Mouse (Mus musculus): ENCODE measurements around the gene Wdr24. TPM values are rescaled to one million over a fixed set of nuclear protein-coding genes. Genes with fewer than 3 reads are reported as not detected.

Gene Wdr24
- polyA plus RNA-seq, 1 experiment from 2014 or later = 12.7 TPM

- H3K9ac ChIP-seq = 0 out of 2 replicates have a peak overlapping the region, but pooled peaks have one; percentile 40
- H3K4me2 ChIP-seq = peak overlapping the region; percentile 96
- H3K27ac ChIP-seq = no peak overlapping the region
- 42% methylated on average over 5 of the region's 5 CpGs for WGBS
- ATAC-seq (replicated peaks; ENCODE audit: insufficient number of reproducible peaks, insufficient read depth, low FRiP score, low read depth) = no peak
- H3K36me3 ChIP-seq = no peaks in the 10 kb centered on the region
- peaks cover 21% of the 10 kb centered on the region for H3K4me1 ChIP-seq (replicated peaks)
- peak overlapping the region; percentile 62 for H3K4me3 ChIP-seq
- H3K9me3 ChIP-seq (replicated peaks) = no peaks in the 10 kb centered on the region
- H3K27me3 ChIP-seq = peaks cover 56% of the 10 kb centered on the region
Measured at GRCm38 (mm10) chr17:25808028-25808427, 15.4 kb upstream of the Wdr24 start.

- Histone ChIP-seq H3K27me3 (peaks cover 64% of the 10 kb centered on the region), H3K27ac (no peak within 1 kb of the TSS), H3K9ac (peak within 1 kb of the TSS; percentile 40), H3K4me2 (peak within 1 kb of the TSS; percentile 96), H3K9me3 (replicated peaks) (no peaks in the 10 kb centered on the region), H3K4me3 (peak within 1 kb of the TSS; percentile 62), H3K36me3 (no peaks in the 10 kb centered on the region), H3K4me1 (replicated peaks) (peaks cover 22% of the 10 kb centered on the region)
- peak; percentile 77 for ATAC-seq (replicated peaks; ENCODE audit: insufficient number of reproducible peaks, insufficient read depth, low FRiP score, low read depth)
- WGBS = under 1% methylated on average over 90 of the region's 100 CpGs
Measured at GRCm38 (mm10) chr17:25808789-25809605, 14.4 kb upstream of the Wdr24 start, which contains the start of gene Fbxl16. Gene Fbxl16, plus strand, starts transcription at chr17:25809085.

GRCm38 (mm10) chr17:25809606-25810340 is 13.7 kb upstream of the Wdr24 start:
- 9% methylated on average over 24 of the region's 25 CpGs for WGBS
- peaks cover 22% of the 10 kb centered on the region for H3K4me1 ChIP-seq (replicated peaks)
- peak overlapping the region; percentile 40 for H3K9ac ChIP-seq
- H3K36me3 ChIP-seq = no peaks in the 10 kb centered on the region
- ATAC-seq (replicated peaks; ENCODE audit: insufficient number of reproducible peaks, insufficient read depth, low FRiP score, low read depth) = no peak
- no peak overlapping the region for H3K27ac ChIP-seq
- no peaks in the 10 kb centered on the region for H3K9me3 ChIP-seq (replicated peaks)
- peaks cover 67% of the 10 kb centered on the region for H3K27me3 ChIP-seq
- H3K4me3 ChIP-seq = peak overlapping the region; percentile 62
- peak overlapping the region; percentile 96 for H3K4me2 ChIP-seq

- no peak for ATAC-seq (replicated peaks; ENCODE audit: insufficient number of reproducible peaks, insufficient read depth, low FRiP score, low read depth)
- Histone ChIP-seq H3K36me3 (no peaks in the 10 kb centered on the region), H3K4me1 (replicated peaks) (peaks cover 22% of the 10 kb centered on the region), H3K9ac (no peak overlapping the region), H3K9me3 (replicated peaks) (no peaks in the 10 kb centered on the region), H3K4me3 (no peak overlapping the region), H3K27ac (no peak overlapping the region), H3K4me2 (no peak overlapping the region), H3K27me3 (peaks cover 74% of the 10 kb centered on the region)
- WGBS = 76% methylated on average over 4 of the region's 4 CpGs
Measured at GRCm38 (mm10) chr17:25810890-25811289, 12.5 kb upstream of the Wdr24 start.

- Histone ChIP-seq H3K27ac (no peak overlapping the region), H3K4me1 (replicated peaks) (peaks cover 17% of the 10 kb centered on the region), H3K9ac (no peak overlapping the region), H3K27me3 (peaks cover 93% of the 10 kb centered on the region), H3K4me3 (no peak overlapping the region), H3K36me3 (no peaks in the 10 kb centered on the region), H3K9me3 (replicated peaks) (no peaks in the 10 kb centered on the region), H3K4me2 (no peak overlapping the region)
- 0 out of 2 replicates have a peak, but pooled peaks have one; percentile 30 for ATAC-seq (replicated peaks; ENCODE audit: insufficient number of reproducible peaks, insufficient read depth, low FRiP score, low read depth)
- 2% methylated on average over 20 of the region's 20 CpGs for WGBS
Measured at GRCm38 (mm10) chr17:25813471-25813870, 10.0 kb upstream of the Wdr24 start.

GRCm38 (mm10) chr17:25817662-25818061 is 5.8 kb upstream of the Wdr24 start:
- Histone ChIP-seq H3K27ac (no peak overlapping the region), H3K4me1 (replicated peaks) (peaks cover 4% of the 10 kb centered on the region), H3K27me3 (peaks cover 92% of the 10 kb centered on the region), H3K9me3 (replicated peaks) (no peaks in the 10 kb centered on the region), H3K36me3 (no peaks in the 10 kb centered on the region), H3K4me2 (no peak overlapping the region), H3K4me3 (no peak overlapping the region), H3K9ac (no peak overlapping the region)
- WGBS = 73% methylated on average over 11 of the region's 11 CpGs
- no peak for ATAC-seq (replicated peaks; ENCODE audit: insufficient number of reproducible peaks, insufficient read depth, low FRiP score, low read depth)

GRCm38 (mm10) chr17:25818851-25819780 is 4.3 kb upstream of the Wdr24 start:
- H3K9me3 ChIP-seq (replicated peaks) = no peaks in the 10 kb centered on the region
- no peak for ATAC-seq (replicated peaks; ENCODE audit: insufficient number of reproducible peaks, insufficient read depth, low FRiP score, low read depth)
- H3K4me3 ChIP-seq = peak overlapping the region; percentile 4; the same call in 1 of the 2 replicates
- H3K27me3 ChIP-seq = peaks cover 81% of the 10 kb centered on the region
- 8% methylated on average over 46 of the region's 46 CpGs for WGBS
- peak overlapping the region; percentile 5 for H3K4me2 ChIP-seq
- H3K4me1 ChIP-seq (replicated peaks) = peaks cover 5% of the 10 kb centered on the region
- no peaks in the 10 kb centered on the region for H3K36me3 ChIP-seq
- H3K27ac ChIP-seq = no peak overlapping the region
- H3K9ac ChIP-seq = no peak overlapping the region

GRCm38 (mm10) chr17:25824362-25825142 is 1.1 kb downstream of the Wdr24 start:
- WGBS = 69% methylated on average over 17 of the region's 17 CpGs
- no peak for ATAC-seq (replicated peaks; ENCODE audit: insufficient number of reproducible peaks, insufficient read depth, low FRiP score, low read depth)
- Histone ChIP-seq H3K4me2 (peak overlapping the region; percentile 87), H3K36me3 (peaks cover 5% of the 10 kb centered on the region; the same call in 1 of the 2 replicates), H3K4me1 (replicated peaks) (peaks cover 33% of the 10 kb centered on the region), H3K9me3 (replicated peaks) (no peaks in the 10 kb centered on the region), H3K9ac (peak overlapping the region; percentile 63; the same call in 1 of the 2 replicates), H3K27ac (no peak overlapping the region), H3K4me3 (peak overlapping the region; percentile 61), H3K27me3 (peaks cover 30% of the 10 kb centered on the region)

- Histone ChIP-seq H3K9me3 (replicated peaks) (no peaks in the 10 kb centered on the region), H3K9ac (no peak overlapping the region), H3K4me3 (no peak overlapping the region), H3K4me2 (peak overlapping the region; percentile 87; the same call in 1 of the 2 replicates), H3K27ac (no peak overlapping the region), H3K4me1 (replicated peaks) (peaks cover 38% of the 10 kb centered on the region), H3K27me3 (peaks cover 23% of the 10 kb centered on the region), H3K36me3 (peaks cover 6% of the 10 kb centered on the region; the same call in 1 of the 2 replicates)
- WGBS = 84% methylated on average over 6 of the region's 6 CpGs
- no peak for ATAC-seq (replicated peaks; ENCODE audit: insufficient number of reproducible peaks, insufficient read depth, low FRiP score, low read depth)
Measured at GRCm38 (mm10) chr17:25825311-25825710, 1.9 kb downstream of the Wdr24 start.

GRCm38 (mm10) chr17:25825984-25826570 is 2.6 kb downstream of the Wdr24 start:
- no peaks in the 10 kb centered on the region for H3K9me3 ChIP-seq (replicated peaks)
- no peak overlapping the region for H3K9ac ChIP-seq
- H3K4me3 ChIP-seq = no peak overlapping the region
- no peak overlapping the region for H3K4me2 ChIP-seq
- peaks cover 44% of the 10 kb centered on the region for H3K4me1 ChIP-seq (replicated peaks)
- peaks cover 15% of the 10 kb centered on the region for H3K27me3 ChIP-seq
- ATAC-seq (replicated peaks; ENCODE audit: insufficient number of reproducible peaks, insufficient read depth, low FRiP score, low read depth) = no peak
- H3K27ac ChIP-seq = no peak overlapping the region
- 94% methylated on average over 27 of the region's 27 CpGs for WGBS
- peaks cover 14% of the 10 kb centered on the region for H3K36me3 ChIP-seq

Measured in heart, embryonic 15.5 days (tissue).